Mouse (Mus musculus) neural tube, embryonic 14.5 days (tissue): ENCODE measurements around the gene Tnni3. TPM values are rescaled to one million over a fixed set of nuclear protein-coding genes. Genes with fewer than 3 reads are reported as not detected.

Source experiments
- ATAC-seq: fragments of 200-750 bp; cut with Nextera tagmentation; 2 replicates; pipeline ENCODE4 v1.8.0; 2017; ENCODE audit warnings: low read depth, mild to moderate bottlenecking, moderate TSS enrichment, moderate library complexity
- H3K27ac ChIP-seq: fragments of 300-500 bp; sonication (generic); 2 replicates; pipeline ENCODE4 v1.5.1; 2014; ENCODE audit warnings: low read depth, mild to moderate bottlenecking, control low read depth, low read length, moderate library complexity, mixed read lengths
- H3K27me3 ChIP-seq: fragments of 300-500 bp; sonication (generic); 2 replicates; pipeline ENCODE4 v1.6.1; 2014; ENCODE audit warnings: low read length; ENCODE audit not compliant: control insufficient read depth, insufficient read depth
- H3K36me3 ChIP-seq: fragments of 300-500 bp; sonication (generic); 2 replicates; pipeline ENCODE4 v1.6.1; 2014; ENCODE audit warnings: low read length, mixed read lengths; ENCODE audit not compliant: control insufficient read depth, insufficient read depth
- H3K4me1 ChIP-seq: fragments of 300-500 bp; sonication (generic); 2 replicates; pipeline ENCODE4 v1.6.1; 2014; ENCODE audit warnings: low read length; ENCODE audit not compliant: control insufficient read depth, insufficient read depth
- H3K4me2 ChIP-seq: fragments of 300-500 bp; sonication (generic); 2 replicates; pipeline ENCODE4 v1.6.1; 2014; ENCODE audit warnings: mild to moderate bottlenecking, low read depth, low read length, control low read depth
- H3K4me3 ChIP-seq: fragments of 300-500 bp; sonication (generic); 2 replicates; pipeline ENCODE4 v1.5.1; 2014; ENCODE audit warnings: low read depth, low read length, control low read depth, mixed read lengths
- H3K9ac ChIP-seq: fragments of 300-500 bp; sonication (generic); replicated peaks from 2 replicates; pipeline ENCODE4 v1.6.1; 2014; ENCODE audit warnings: low read depth, mild to moderate bottlenecking, control low read depth, low read length, mixed read lengths
- H3K9me3 ChIP-seq: fragments of 300-500 bp; sonication (generic); 2 replicates; pipeline ENCODE4 v1.6.1; 2016; ENCODE audit warnings: low read length; ENCODE audit not compliant: control insufficient read depth
- WGBS: fragments of 180-500 bp; shearing (Covaris S2); extraction: QIAGEN DNeasy Blood & Tissue Kit; methylation state at CpG from one replicate; pipeline ENCODE4 v1.1.7; 2014; 5-methylcytosine and 5-hydroxymethylcytosine counted together
- polyA plus RNA-seq: library from polyadenylated mRNA; unstranded; fragments of >200 nt; fragmentation: Nextera tagmentation; extraction: Ambion mirVana; gene quantifications from 2 replicates; pipeline ENCODE4 v1.2.1, GENCODE M21; 2014

The Tnni3 gene
- polyA plus RNA-seq, 1 experiment from 2014 or later = 0.84 TPM

GRCm38 (mm10) chr7:4526341-4527301 lies 2.6 kb upstream of the Tnni3 start:
- peak overlapping the region; percentile 24 for H3K4me3 ChIP-seq
- WGBS = 28% methylated on average over 40 of the region's 40 CpGs
- no peaks in the 10 kb centered on the region for H3K9me3 ChIP-seq
- peak overlapping the region; percentile 44 for H3K9ac ChIP-seq
- H3K4me1 ChIP-seq = peaks cover 5% of the 10 kb centered on the region; the same call in 1 of the 2 replicates
- H3K36me3 ChIP-seq = no peaks in the 10 kb centered on the region
- peak overlapping the region; percentile 52 for H3K4me2 ChIP-seq
- no peaks in the 10 kb centered on the region for H3K27me3 ChIP-seq
- ATAC-seq = peak; percentile 96
- H3K27ac ChIP-seq = peak overlapping the region; percentile 29; the same call in 1 of the 2 replicates

DNA sequence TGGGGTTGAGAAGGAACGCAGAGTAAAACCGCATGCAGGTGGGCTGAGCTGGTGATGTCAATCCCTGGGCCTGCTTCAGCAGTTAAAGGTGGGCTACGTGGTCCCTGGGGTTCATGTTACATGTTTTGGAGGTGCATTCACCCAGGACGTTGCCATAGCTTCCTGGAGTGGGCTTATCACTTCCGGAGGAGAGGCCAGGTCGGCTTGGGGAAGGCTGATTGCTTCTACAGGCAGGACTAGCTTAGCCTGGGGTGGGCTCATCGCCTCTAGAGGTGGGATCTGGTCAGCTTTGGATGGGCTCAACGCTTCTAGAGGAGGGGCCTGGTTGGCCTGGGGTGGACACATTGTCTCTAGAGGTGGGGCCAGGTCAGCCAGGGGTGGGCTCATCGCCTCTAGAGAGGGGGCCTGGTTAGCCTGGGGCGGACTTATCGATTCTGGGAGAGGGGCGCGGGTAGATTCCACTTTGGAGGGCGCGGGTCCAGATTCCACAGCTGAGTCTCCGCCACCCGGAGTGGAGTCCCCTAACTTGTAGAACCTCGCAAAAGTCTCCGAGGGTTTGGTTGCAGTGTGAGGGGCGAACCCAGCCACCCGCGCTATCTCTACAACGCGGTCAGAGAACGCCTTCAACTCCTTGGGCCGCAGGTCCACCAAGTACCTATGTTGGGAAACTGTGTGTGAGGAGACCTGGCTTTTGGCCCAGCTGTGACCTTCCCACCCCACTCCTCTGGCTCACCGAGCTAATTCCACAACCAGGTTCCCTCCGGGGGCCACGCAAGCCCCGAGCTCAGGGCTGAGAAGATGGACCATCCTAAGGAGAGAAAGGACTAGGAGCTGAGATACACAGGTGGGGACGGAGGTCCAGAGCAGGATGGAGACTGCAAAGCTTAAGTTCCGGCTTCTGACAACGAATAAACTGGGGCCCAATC lies 561 bp downstream of the Tnni3 start:
- Histone ChIP-seq H3K27ac (no peak overlapping the region), H3K9me3 (no peaks in the 10 kb centered on the region), H3K4me3 (no peak overlapping the region), H3K4me1 (peaks cover 5% of the 10 kb centered on the region; the same call in 1 of the 2 replicates), H3K4me2 (no peak overlapping the region), H3K27me3 (no peaks in the 10 kb centered on the region), H3K36me3 (no peaks in the 10 kb centered on the region), H3K9ac (no peak overlapping the region)
- 93% methylated on average over 33 of the region's 33 CpGs for WGBS
- ATAC-seq = no peak

DNA sequence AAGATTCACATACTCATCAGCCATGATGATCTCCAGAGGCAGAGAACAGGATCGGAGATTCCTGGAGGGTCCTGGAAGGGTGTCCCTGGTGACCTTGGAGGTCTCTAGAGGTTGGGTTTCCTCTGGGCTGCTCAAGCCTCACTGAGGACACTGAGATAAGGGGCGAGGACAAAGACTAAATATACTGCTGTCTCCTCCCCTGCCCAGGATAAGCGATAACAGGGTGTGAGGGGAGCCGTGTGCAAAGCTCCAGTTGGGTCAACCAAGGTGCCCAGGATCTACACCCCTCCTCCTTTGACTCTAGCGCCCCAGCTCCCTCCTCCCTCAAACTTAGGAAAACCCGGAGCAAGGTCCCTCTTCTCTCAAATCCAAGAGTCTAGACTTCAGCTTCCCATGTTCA lies 1.7 kb downstream of the Tnni3 start:
- Histone ChIP-seq H3K4me1 (peaks cover 5% of the 10 kb centered on the region; the same call in 1 of the 2 replicates), H3K27me3 (no peaks in the 10 kb centered on the region), H3K4me3 (no peak overlapping the region), H3K27ac (no peak overlapping the region), H3K36me3 (no peaks in the 10 kb centered on the region), H3K9ac (no peak overlapping the region), H3K9me3 (no peaks in the 10 kb centered on the region), H3K4me2 (no peak overlapping the region)
- 85% methylated on average over 6 of the region's 6 CpGs for WGBS
- no peak for ATAC-seq

GRCm38 (mm10) chr7:4521231-4522003 lies 2.6 kb downstream of the Tnni3 start:
- ATAC-seq = no peak
- no peak overlapping the region for H3K27ac ChIP-seq
- H3K36me3 ChIP-seq = no peaks in the 10 kb centered on the region
- no peaks in the 10 kb centered on the region for H3K9me3 ChIP-seq
- H3K4me2 ChIP-seq = peak overlapping the region; percentile 33
- H3K4me1 ChIP-seq = no peaks in the 10 kb centered on the region
- no peaks in the 10 kb centered on the region for H3K27me3 ChIP-seq
- H3K9ac ChIP-seq = no peak overlapping the region
- peak overlapping the region; percentile 12; the same call in 1 of the 2 replicates for H3K4me3 ChIP-seq
- WGBS = 29% methylated on average over 32 of the region's 32 CpGs

DNA sequence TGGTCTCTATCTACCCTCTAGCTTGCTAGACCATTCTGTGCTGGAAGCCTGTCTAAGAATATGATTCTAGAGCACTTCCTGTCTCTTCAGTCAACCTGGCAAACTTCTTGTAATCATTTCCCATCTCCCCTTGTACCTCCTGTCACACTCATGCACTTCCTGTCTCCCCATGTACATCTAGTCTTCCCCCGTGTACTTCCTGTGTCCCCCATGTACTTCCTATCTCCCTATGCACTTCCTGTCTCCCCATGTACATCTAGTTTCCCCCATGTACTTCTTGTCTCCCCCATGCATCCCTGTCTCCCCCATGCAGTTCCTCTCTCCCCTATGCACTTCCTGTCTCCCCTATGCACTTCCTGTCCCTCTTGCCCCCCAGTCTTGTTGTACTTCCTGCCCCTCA lies 5.5 kb downstream of the Tnni3 start:
- no peak for ATAC-seq
- no peak overlapping the region for H3K4me3 ChIP-seq
- no peak overlapping the region for H3K9ac ChIP-seq
- H3K27ac ChIP-seq = no peak overlapping the region
- H3K4me2 ChIP-seq = no peak overlapping the region
- H3K9me3 ChIP-seq = no peaks in the 10 kb centered on the region
- no peaks in the 10 kb centered on the region for H3K27me3 ChIP-seq
- H3K36me3 ChIP-seq = no peaks in the 10 kb centered on the region
- no peaks in the 10 kb centered on the region for H3K4me1 ChIP-seq
- WGBS = 81% methylated on average over 1 of the region's 1 CpGs

GRCm38 (mm10) chr7:4516332-4517050 lies 7.5 kb downstream of the Tnni3 start, which contains the start of gene Tnnt1:
Gene Tnnt1, minus strand, starts transcription at chr7:4516382.
- no peak within 1 kb of the TSS for H3K27ac ChIP-seq
- H3K4me3 ChIP-seq = no peak within 1 kb of the TSS
- H3K9me3 ChIP-seq = no peaks in the 10 kb centered on the region
- no peaks in the 10 kb centered on the region for H3K27me3 ChIP-seq
- no peak within 1 kb of the TSS for H3K4me2 ChIP-seq
- H3K9ac ChIP-seq = no peak within 1 kb of the TSS
- ATAC-seq = no peak
- no peaks in the 10 kb centered on the region for H3K36me3 ChIP-seq
- no peaks in the 10 kb centered on the region for H3K4me1 ChIP-seq
- 15% methylated on average over 3 of the region's 4 CpGs for WGBS

DNA sequence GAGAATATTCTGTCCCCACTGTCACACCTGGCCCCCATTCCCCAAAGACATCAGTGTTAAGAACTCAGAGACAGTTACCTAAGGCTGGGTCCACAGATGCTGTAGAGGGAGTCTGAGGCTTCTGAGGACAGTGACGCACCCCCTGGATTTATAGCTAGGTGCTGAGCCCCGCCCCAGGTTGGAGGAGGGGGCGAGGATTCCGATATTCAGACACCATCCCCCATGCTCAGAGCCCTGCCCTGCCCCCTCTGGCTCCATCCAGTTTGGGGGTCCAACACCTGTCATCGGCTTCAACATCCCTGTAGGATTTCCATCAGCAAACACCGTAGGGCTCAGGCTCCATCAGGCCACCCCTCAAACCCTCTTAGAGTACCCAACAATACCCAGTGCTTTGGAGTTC lies 8.2 kb downstream of the Tnni3 start:
- Histone ChIP-seq H3K4me2 (no peak overlapping the region), H3K27ac (no peak overlapping the region), H3K27me3 (no peaks in the 10 kb centered on the region), H3K4me1 (no peaks in the 10 kb centered on the region), H3K9ac (no peak overlapping the region), H3K4me3 (no peak overlapping the region), H3K36me3 (no peaks in the 10 kb centered on the region), H3K9me3 (no peaks in the 10 kb centered on the region)
- 53% methylated on average over 6 of the region's 6 CpGs for WGBS
- ATAC-seq = no peak
